Mouse (Mus musculus) midbrain, embryonic 12.5 days (tissue): ENCODE measurements at regions not wholly inside any gene's neighbourhood (a gene's known extent, or its start where the extent isn't known, plus 50 kb on each side); places are given as distances from the start of the nearest gene placed in this dataset.

Source experiments
- ATAC-seq: fragments of 200-750 bp; cut with Nextera tagmentation; 2 replicates; pipeline ENCODE4 v1.8.0; 2017; ENCODE audit warnings: low read depth, moderate TSS enrichment, moderate library complexity; ENCODE audit not compliant: low FRiP score
- H3K27ac ChIP-seq: fragments of 300-500 bp; sonication (generic); replicated peaks from 2 replicates; pipeline ENCODE4 v1.5.1; 2016; ENCODE audit warnings: mild to moderate bottlenecking
- H3K27me3 ChIP-seq: fragments of 300-500 bp; sonication (generic); 2 replicates; pipeline ENCODE4 v1.6.1; 2016; ENCODE audit warnings: mild to moderate bottlenecking
- H3K36me3 ChIP-seq: fragments of 300-500 bp; sonication (generic); 2 replicates; pipeline ENCODE4 v1.6.1; 2016
- H3K4me1 ChIP-seq: fragments of 300-500 bp; sonication (generic); 2 replicates; pipeline ENCODE4 v1.6.1; 2016
- H3K4me2 ChIP-seq: fragments of 300-500 bp; sonication (generic); replicated peaks from 2 replicates; pipeline ENCODE4 v1.6.1; 2016; ENCODE audit warnings: mild to moderate bottlenecking, moderate library complexity
- H3K4me3 ChIP-seq: fragments of 300-500 bp; sonication (generic); 2 replicates; pipeline ENCODE4 v1.5.1; 2016; ENCODE audit warnings: mild to moderate bottlenecking
- H3K9ac ChIP-seq: fragments of 300-500 bp; sonication (generic); replicated peaks from 2 replicates; pipeline ENCODE4 v1.6.1; 2016; ENCODE audit warnings: mild to moderate bottlenecking, moderate library complexity
- H3K9me3 ChIP-seq: fragments of 300-500 bp; sonication (generic); 2 replicates; pipeline ENCODE4 v1.6.1; 2016; ENCODE audit warnings: mild to moderate bottlenecking
- WGBS: fragments of 180-500 bp; shearing (Covaris S2); methylation state at CpG from one replicate; pipeline ENCODE4 v1.1.7; 2016; 5-methylcytosine and 5-hydroxymethylcytosine counted together

GRCm38 (mm10) chr14:76253850-76254249, 143.2 kb downstream of the Nufip1 start:
- Histone ChIP-seq H3K4me1 (peaks cover 60% of the 10 kb centered on the region), H3K9ac (no peak overlapping the region), H3K27ac (peak overlapping the region; percentile 90), H3K36me3 (no peaks in the 10 kb centered on the region), H3K4me2 (no peak overlapping the region), H3K9me3 (no peaks in the 10 kb centered on the region), H3K27me3 (peaks cover 10% of the 10 kb centered on the region; the same call in 1 of the 2 replicates), H3K4me3 (no peak overlapping the region)
- ATAC-seq, result no peak
- WGBS, result 21% methylated on average over 3 of the region's 3 CpGs

DNA sequence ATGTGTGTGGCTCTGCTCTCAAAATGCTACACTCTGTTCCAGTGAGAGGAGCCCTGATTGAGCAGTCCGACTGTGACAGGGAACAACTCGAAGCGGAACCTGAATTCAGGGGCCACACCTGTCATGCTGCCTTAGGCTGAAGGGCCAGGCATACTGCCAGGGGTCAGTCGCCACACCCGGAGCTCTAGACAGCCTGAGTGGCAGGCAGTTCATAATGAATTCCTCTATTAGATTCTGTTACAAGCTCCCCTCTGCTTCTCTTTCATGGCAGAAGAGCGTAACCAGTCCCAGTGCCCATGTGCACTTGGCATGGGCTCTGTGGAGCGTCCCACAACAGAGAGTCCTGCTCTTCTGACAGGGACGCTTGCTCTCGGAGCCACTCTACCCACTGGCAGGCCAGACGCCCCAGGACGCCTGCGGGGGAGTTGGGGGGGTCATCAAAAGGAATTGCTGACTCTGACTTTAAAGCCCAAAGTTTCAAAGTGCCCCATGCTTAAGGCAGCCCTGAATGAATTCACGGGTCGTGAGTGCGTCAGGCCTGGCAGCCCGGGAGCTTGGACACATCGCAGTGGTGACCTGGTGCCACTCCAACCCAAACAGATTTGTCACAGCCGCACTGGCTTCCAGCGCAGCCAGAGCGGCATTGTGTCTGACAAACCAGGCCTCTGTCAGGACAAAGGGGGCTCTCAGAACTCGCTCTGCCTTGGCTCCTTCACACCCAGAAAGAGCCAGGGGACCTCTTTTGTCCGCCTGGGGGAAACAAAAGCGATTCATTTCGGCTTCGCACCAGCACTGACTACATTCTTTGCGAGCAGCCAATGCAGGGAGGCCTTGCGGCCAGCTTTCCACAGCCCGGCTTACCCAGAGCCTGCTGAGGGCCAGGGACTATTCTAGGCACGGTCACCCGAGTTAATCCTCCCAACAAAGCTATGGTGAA, 144.1 kb downstream of the Nufip1 start:
- H3K36me3 ChIP-seq, result no peaks in the 10 kb centered on the region
- peaks cover 63% of the 10 kb centered on the region for H3K4me1 ChIP-seq
- 7% methylated on average over 30 of the region's 30 CpGs for WGBS
- no peak overlapping the region for H3K4me3 ChIP-seq
- H3K27ac ChIP-seq, result peak overlapping the region; percentile 90
- H3K9ac ChIP-seq, result 0 out of 2 replicates have a peak overlapping the region, but pooled peaks have one; percentile 20
- H3K27me3 ChIP-seq, result peaks cover 10% of the 10 kb centered on the region; the same call in 1 of the 2 replicates
- ATAC-seq, result peak; percentile 92
- H3K9me3 ChIP-seq, result no peaks in the 10 kb centered on the region
- peak overlapping the region; percentile 24 for H3K4me2 ChIP-seq

DNA sequence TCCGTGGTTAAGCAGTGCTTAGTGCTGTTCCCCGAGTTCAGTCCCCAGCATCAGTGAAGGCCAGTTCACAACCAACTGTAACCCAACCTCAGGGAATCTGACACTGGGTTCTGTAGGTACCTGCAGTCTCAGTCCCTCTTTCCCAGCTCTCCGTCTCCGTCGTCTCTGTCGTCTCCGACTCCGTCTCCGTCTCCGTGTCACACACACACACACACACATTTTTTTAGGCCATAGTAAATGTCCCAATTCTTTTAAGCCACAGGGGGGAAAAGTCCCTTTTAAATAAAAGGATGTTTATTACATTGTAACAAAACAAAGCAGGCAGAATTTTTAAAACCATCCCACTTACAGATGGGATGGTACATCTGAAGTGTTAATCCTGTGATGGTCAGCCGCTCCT, 145.3 kb downstream of the Nufip1 start:
- Histone ChIP-seq H3K27ac (peak overlapping the region; percentile 90), H3K27me3 (peaks cover 9% of the 10 kb centered on the region; the same call in 1 of the 2 replicates), H3K4me2 (peak overlapping the region; percentile 24; the same call in 1 of the 2 replicates), H3K4me3 (no peak overlapping the region), H3K9me3 (no peaks in the 10 kb centered on the region), H3K9ac (no peak overlapping the region), H3K36me3 (no peaks in the 10 kb centered on the region), H3K4me1 (peaks cover 66% of the 10 kb centered on the region)
- ATAC-seq, result no peak
- whole genome bisulfite sequencing, result 48% methylated on average over 11 of the region's 11 CpGs

DNA sequence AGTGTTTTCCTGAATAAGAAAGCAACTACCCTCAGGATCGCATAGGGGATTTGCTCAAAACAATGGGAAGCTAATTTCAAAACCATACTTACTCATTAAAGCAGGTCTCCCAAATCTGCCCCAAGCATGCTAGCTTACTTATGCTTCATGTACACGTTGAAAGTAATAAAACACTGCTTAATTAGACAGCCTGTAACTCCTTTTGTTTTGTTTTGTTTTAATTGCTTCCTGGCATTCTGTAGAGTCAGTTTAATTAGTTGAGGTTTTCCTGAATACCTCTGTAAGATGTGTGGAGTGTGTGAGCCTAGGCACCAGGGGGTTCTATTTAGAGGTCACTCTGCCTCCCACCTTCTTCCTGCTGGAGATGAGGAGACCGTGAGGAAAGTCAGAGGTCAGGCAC, 147.9 kb downstream of the Nufip1 start:
- Histone ChIP-seq H3K4me2 (no peak overlapping the region), H3K4me1 (peaks cover 61% of the 10 kb centered on the region), H3K36me3 (no peaks in the 10 kb centered on the region), H3K27ac (no peak overlapping the region), H3K9me3 (no peaks in the 10 kb centered on the region), H3K27me3 (no peaks in the 10 kb centered on the region), H3K9ac (no peak overlapping the region), H3K4me3 (no peak overlapping the region)
- WGBS, result 20% methylated on average over 3 of the region's 3 CpGs
- ATAC-seq, result no peak

GRCm38 (mm10) chr14:76260628-76261293, 150.1 kb downstream of the Nufip1 start:
- no peak overlapping the region for H3K4me2 ChIP-seq

DNA sequence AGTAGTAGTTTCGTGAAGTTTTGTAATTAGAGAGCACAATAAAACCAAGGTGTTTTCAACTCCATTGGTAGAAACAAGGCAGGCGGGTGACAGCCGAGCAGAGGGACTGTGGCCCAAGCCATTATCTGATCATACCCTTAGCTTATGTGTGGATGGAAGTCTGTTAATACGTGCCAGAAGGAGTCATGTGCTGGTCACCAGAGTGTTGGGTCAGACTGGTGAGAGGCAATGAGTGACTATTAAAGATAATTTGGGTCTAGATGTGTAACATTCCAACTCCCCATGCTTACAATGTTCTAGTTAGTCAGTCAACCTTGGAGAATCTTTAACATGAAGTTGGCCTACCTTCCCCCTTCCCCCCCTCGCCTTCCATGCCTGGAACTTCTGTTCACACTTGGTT, 151.1 kb upstream of the Tsc22d1 start:
- no peaks in the 10 kb centered on the region for H3K27me3 ChIP-seq
- no peak overlapping the region for H3K27ac ChIP-seq
- no peak overlapping the region for H3K9ac ChIP-seq
- ATAC-seq, result no peak
- peaks cover 20% of the 10 kb centered on the region for H3K4me1 ChIP-seq
- H3K4me3 ChIP-seq, result no peak overlapping the region
- H3K9me3 ChIP-seq, result 0 out of 2 replicates have a peak, but pooled peaks cover 2% of the 10 kb centered on the region
- 88% methylated on average over 5 of the region's 5 CpGs for WGBS
- no peaks in the 10 kb centered on the region for H3K36me3 ChIP-seq
- H3K4me2 ChIP-seq, result no peak overlapping the region

More at GRCm38 (mm10) chr14:76260628-76261293, 150.1 kb downstream of the Nufip1 start:
- Histone ChIP-seq H3K27me3 (no peaks in the 10 kb centered on the region), H3K9me3 (no peaks in the 10 kb centered on the region), H3K4me1 (peaks cover 40% of the 10 kb centered on the region), H3K4me3 (no peak overlapping the region), H3K9ac (no peak overlapping the region), H3K27ac (no peak overlapping the region), H3K36me3 (no peaks in the 10 kb centered on the region)
- ATAC-seq, result no peak
- WGBS, result 63% methylated on average over 5 of the region's 5 CpGs

- H3K27ac ChIP-seq, result no peak overlapping the region
- no peak overlapping the region for H3K4me3 ChIP-seq
- 0 out of 2 replicates have a peak, but pooled peaks cover 2% of the 10 kb centered on the region for H3K9me3 ChIP-seq
- H3K36me3 ChIP-seq, result no peaks in the 10 kb centered on the region
- no peaks in the 10 kb centered on the region for H3K27me3 ChIP-seq
- H3K4me1 ChIP-seq, result peaks cover 11% of the 10 kb centered on the region
- 96% methylated on average over 5 of the region's 5 CpGs for WGBS
- no peak overlapping the region for H3K4me2 ChIP-seq
- no peak for ATAC-seq
- H3K9ac ChIP-seq, result no peak overlapping the region
Measured at GRCm38 (mm10) chr14:76265819-76266218, 148.9 kb upstream of the Tsc22d1 start.

DNA sequence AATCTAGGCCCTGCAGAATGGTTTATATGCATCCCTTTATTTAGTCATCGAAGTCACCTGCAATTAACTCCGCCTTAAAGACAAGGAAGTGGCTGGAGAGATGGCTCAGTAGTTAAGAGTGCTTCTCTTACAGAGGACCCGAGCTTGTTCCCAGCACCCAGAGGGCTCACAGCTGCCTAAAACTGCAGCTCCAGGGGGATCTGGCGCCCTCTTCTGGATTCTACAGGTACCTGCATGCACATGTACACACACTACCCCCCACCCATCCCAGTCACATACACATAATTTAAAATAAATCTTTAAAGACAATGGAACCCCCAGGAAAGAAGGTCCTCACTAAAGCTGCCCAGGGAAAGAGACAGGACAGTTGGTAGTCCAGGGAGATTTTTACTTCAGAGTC, 148.5 kb upstream of the Tsc22d1 start:
- H3K4me2 ChIP-seq, result no peak overlapping the region
- H3K27ac ChIP-seq, result no peak overlapping the region
- H3K27me3 ChIP-seq, result no peaks in the 10 kb centered on the region
- no peak overlapping the region for H3K9ac ChIP-seq
- H3K36me3 ChIP-seq, result no peaks in the 10 kb centered on the region
- H3K4me1 ChIP-seq, result peaks cover 7% of the 10 kb centered on the region
- 0 out of 2 replicates have a peak, but pooled peaks cover 2% of the 10 kb centered on the region for H3K9me3 ChIP-seq
- no peak for ATAC-seq
- WGBS, result 83% methylated on average over 4 of the region's 4 CpGs
- no peak overlapping the region for H3K4me3 ChIP-seq

- Histone ChIP-seq H3K4me1 (peaks cover 6% of the 10 kb centered on the region), H3K36me3 (no peaks in the 10 kb centered on the region), H3K27ac (no peak overlapping the region), H3K27me3 (no peaks in the 10 kb centered on the region), H3K9ac (no peak overlapping the region), H3K9me3 (0 out of 2 replicates have a peak, but pooled peaks cover 2% of the 10 kb centered on the region), H3K4me2 (no peak overlapping the region), H3K4me3 (no peak overlapping the region)
- WGBS, result 13% methylated on average over 4 of the region's 4 CpGs
- peak; percentile 58 for ATAC-seq
Measured at GRCm38 (mm10) chr14:76267091-76267490, 147.7 kb upstream of the Tsc22d1 start.

DNA sequence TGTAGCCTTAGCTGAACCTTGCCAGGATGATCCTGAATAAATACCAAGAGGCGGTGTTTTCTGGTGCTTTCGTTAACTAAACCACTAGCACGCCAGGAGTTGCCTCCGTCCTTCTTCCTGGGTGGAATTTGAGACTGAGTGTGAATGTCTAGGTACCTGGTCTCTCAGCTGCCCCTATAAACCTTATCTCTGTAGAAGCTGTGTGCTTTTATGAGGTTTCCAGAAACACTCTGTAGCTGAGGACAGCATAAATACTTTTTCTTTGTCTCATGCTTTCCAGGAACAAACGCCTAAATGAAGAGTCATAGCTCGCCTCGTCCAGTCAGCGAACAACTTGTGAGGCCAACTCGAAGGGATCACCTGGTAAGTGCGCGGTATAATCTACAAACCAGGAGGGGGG, 143.6 kb upstream of the Tsc22d1 start:
- Histone ChIP-seq H3K36me3 (no peaks in the 10 kb centered on the region), H3K4me1 (peaks cover 6% of the 10 kb centered on the region), H3K4me3 (no peak overlapping the region), H3K27ac (no peak overlapping the region), H3K4me2 (no peak overlapping the region), H3K9ac (no peak overlapping the region), H3K9me3 (0 out of 2 replicates have a peak, but pooled peaks cover under 1% of the 10 kb centered on the region), H3K27me3 (peaks cover 3% of the 10 kb centered on the region; the same call in 1 of the 2 replicates)
- 88% methylated on average over 11 of the region's 11 CpGs for WGBS
- ATAC-seq, result no peak

GRCm38 (mm10) chr14:76272840-76273239, 141.9 kb upstream of the Tsc22d1 start:
- Histone ChIP-seq H3K9ac (no peak overlapping the region), H3K9me3 (no peaks in the 10 kb centered on the region), H3K4me3 (no peak overlapping the region), H3K4me2 (no peak overlapping the region), H3K36me3 (no peaks in the 10 kb centered on the region), H3K27me3 (peaks cover 3% of the 10 kb centered on the region; the same call in 1 of the 2 replicates), H3K27ac (no peak overlapping the region), H3K4me1 (no peaks in the 10 kb centered on the region)
- ATAC-seq, result no peak
- 90% methylated on average over 4 of the region's 4 CpGs for WGBS

- no peak overlapping the region for H3K27ac ChIP-seq
- H3K9me3 ChIP-seq, result no peaks in the 10 kb centered on the region
- no peaks in the 10 kb centered on the region for H3K36me3 ChIP-seq
- WGBS, result 85% methylated on average over 9 of the region's 9 CpGs
- peaks cover 3% of the 10 kb centered on the region; the same call in 1 of the 2 replicates for H3K27me3 ChIP-seq
- peaks cover 5% of the 10 kb centered on the region; the same call in 1 of the 2 replicates for H3K4me1 ChIP-seq
- no peak overlapping the region for H3K4me2 ChIP-seq
- H3K4me3 ChIP-seq, result no peak overlapping the region
- H3K9ac ChIP-seq, result no peak overlapping the region
- no peak for ATAC-seq
Measured at GRCm38 (mm10) chr14:76276655-76277054, 138.1 kb upstream of the Tsc22d1 start.
